Mouse (Mus musculus) liver, embryonic 14.5 days (tissue): ENCODE results near the gene Tmtc1.

Experiments
- CTCF ChIP-seq: IDR thresholded peaks from 2 replicates; pipeline ENCODE4 v1.5.1; 2016; ENCODE audit warnings: antibody characterized with exemption, low read depth, control low read depth
- EP300 ChIP-seq: IDR thresholded peaks from 2 replicates; pipeline ENCODE4 v1.6.1; 2016; ENCODE audit warnings: antibody characterized with exemption, low read depth

DNA sequence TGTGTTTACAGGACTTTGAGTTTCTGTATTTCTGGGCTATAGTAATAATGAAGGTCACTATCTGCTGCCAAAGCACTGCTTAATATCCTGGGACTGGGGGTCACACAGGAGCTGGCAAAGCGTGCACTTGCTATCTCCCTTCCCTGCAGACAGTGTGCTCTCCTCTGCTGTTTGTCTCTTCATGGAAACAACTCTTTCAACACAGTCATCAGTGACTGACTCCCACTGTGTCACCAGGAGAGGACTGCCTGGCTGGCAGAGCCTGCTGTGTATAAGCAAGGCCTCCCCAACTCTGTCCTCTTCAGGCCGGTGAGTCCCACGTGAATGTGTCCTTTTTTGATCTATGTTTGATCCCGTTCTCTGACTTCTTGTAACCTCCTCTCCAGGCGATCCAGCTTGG, 206.7 kb downstream of the Tmtc1 start:
- TF ChIP-seq EP300: no peak
- TF ChIP-seq CTCF: no peak
